Mouse (Mus musculus): ENCODE data around the gene Cd19. TPM values are rescaled to one million over a fixed set of nuclear protein-coding genes. Genes with fewer than 3 reads are reported as not detected.
"Not testable (repeated sequence)": the region's sequence is repeated elsewhere in the genome, so short reads cannot be mapped to it uniquely, and the experiment has no call there.

Cd19 gene
- total RNA-seq, 2 experiments from 2014 or later = 0.53 to 0.56 TPM

GRCm38 (mm10) chr7:126436851-126437250 lies 22.2 kb upstream of the Cd19 start:
- intact Hi-C loops (cut with DNase I) = loop anchor here (5.0 kb wide), 1 partner anchor 35 kb away; no protein-coding TSS in a partner anchor
- DNase-seq = peak; percentile 67 to 83

DNA sequence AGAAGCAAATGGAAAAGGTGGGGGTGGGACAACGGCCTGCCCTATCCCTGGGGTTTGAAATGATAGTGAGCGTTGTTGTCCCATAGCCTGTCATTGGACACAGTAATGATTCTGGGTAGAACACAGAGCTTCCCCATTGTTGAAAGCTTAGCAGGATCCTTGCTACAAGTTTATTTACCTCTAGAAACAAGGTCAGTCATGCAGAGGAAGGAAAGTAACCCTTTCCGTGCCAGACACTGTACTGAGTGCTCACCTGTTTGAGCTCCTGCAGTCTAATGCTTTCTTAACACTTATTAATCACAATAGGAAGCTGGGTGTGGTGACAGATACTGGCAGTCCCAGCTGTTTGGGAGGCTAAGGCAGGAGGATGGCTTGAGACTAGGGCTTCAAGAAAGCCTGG lies 21.1 kb upstream of the Cd19 start:
- intact Hi-C loops (cut with DNase I) = loop anchor here (5.0 kb wide), 1 partner anchor 36 kb away; no protein-coding TSS in a partner anchor
- no peak for DNase-seq

- intact Hi-C loops (cut with DNase I) = loop anchor here (5.0 kb wide), 1 partner anchor 38 kb away; no protein-coding TSS in a partner anchor
- DNase-seq = no peak
Observed at GRCm38 (mm10) chr7:126434726-126435125, 20.0 kb upstream of the Cd19 start.

- no peak for DNase-seq
- intact Hi-C loops (cut with DNase I) = no loop called here
Observed at GRCm38 (mm10) chr7:126430167-126430566, 15.5 kb upstream of the Cd19 start.

DNA sequence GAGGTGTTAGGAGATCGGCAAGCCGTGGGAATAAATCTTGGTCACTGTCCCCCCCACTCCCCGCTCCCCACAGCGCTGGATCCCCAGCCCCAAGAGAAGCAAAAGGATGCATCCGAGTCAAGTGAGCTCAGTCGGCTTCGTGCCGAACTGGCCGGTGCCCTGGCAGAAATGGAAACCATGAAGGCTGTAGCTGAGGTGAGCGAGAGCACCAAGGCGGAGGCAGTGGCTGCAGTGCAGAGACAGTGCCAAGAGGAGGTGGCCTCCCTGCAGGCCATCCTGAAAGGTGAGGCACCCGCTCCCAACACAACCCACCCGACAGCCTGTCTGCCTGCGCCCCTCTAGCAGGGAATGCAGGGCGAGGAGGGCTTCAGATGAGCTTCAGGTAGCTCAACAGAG lies 14.8 kb upstream of the Cd19 start:
- no peak for DNase-seq
- intact Hi-C loops (cut with DNase I) = loop anchor here (2.0 kb wide), 1 partner anchor 31 kb away; no protein-coding TSS in a partner anchor

DNA sequence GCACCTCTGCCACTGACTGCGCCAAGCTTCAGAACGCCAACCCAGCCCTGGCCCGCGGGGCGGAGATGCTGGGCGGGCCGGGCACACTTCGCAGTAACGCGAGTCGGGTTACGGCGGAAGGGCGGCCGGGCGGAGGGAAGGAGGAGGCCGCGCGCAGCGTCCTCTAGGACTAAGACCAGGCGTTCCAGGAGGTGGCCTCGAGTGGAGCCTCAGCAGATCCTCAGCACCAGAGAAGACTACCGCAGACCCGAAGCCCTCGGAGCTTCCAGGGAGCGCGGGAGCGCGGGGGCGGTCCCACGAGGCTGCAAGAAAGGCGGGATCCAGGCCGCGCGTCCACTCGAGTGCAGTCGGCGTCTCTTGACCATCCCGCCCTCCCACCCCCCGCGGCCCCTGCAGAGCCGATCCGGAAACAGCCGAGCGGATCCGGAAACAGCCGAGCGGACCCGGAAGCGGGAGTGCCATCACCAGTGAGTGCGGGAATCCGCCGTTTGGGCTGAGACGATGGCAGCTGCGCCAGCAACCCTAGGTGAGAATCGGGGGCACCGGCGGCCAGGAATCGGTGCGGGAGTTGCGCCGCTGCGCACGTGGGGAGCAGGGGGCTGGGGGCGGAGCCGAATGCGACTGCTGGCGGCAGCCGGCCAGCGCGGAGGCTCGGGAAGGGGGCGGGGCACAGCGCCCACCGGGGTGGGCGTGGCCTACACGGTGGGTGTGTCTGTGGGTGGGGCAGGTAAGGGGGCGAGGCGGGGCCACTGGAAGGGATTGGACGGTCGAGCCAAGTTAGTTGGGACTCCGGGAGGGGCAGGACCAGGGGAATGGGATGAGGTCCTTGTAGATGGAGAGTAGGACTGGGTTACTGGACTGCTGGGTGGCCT lies 14.2 kb upstream of the Cd19 start, which contains the start of gene Rabep2:
Gene Rabep2, plus strand, starts transcription at position 129 of the 872 bp plus-strand sequence.
- peak; percentile 97 to 98 for DNase-seq
- intact Hi-C loops (cut with DNase I) = loop anchor here (2.0 kb wide), 1 partner anchor 30 kb away; no protein-coding TSS in a partner anchor

DNA sequence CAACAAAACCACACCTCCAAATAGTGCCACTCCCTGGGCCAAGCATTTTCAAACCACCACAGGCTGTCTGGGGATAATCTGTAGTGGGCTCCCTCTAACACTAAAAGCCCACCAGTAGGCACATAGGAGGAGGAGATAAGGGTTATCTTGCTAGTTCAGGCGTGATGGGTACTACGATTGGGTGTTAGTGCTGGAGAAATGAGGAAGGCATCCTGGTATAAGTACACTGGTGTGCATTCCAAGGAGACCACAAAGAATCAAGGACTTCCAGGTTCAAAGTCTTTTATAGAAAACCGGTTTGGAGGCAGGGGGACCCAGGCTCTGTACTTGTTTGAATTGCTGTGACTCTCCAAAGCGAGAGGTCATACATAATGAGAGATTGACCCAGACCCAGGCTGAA lies 13.5 kb upstream of the Cd19 start:
- intact Hi-C loops (cut with DNase I) = loop anchor here (2.0 kb wide), 1 partner anchor 29 kb away; no protein-coding TSS in a partner anchor
- DNase-seq = no peak

DNA sequence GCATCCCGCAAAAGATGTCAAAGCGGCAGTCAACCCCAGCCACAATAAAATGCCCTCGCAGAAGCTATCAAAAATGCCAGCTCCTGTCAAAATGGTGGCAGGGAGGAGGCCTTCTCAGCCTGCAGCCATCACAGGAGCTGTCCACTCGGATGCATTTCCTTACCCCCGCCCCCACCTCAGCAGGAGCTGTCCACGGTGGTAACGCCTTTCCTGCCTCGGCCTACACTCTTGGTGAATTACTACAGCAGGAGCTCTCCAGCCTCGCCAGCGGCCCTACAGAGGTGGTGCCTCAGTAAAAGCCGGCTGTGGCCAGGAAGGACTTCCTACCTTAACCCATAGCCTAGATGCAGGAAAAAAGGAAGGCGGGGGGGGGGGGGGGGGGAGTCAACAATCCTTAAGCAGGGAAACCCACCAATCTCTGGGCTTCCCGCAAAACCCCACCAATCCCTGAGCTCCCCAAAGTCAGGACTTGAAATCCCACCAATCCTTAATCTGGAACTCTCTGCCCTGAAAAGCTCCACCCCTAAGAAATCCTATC lies 12.7 kb upstream of the Cd19 start:
- DNase-seq = no peak
- intact Hi-C loops (cut with DNase I) = no loop called here

DNA sequence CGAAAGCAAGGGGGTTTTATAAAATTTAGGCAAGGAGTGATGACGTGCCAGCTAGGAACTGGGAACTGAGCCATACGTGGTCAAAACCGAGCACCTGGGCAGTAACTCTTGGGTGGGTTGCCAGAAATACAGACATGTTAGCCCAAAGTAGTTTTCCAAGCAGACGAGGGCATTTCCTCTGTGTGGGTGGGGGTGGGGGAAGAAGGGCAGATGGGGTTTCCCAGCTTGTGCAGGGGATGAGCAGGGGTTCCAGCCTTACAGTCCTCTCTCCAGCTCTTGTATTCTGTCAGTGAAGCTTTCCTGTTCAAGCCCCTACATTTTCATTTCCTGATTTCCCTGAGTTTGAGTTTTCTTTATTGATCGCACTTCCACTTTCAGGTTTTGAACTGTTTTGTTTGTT lies 9.5 kb upstream of the Cd19 start:
- DNase-seq = no peak
- intact Hi-C loops (cut with DNase I) = no loop called here

DNA sequence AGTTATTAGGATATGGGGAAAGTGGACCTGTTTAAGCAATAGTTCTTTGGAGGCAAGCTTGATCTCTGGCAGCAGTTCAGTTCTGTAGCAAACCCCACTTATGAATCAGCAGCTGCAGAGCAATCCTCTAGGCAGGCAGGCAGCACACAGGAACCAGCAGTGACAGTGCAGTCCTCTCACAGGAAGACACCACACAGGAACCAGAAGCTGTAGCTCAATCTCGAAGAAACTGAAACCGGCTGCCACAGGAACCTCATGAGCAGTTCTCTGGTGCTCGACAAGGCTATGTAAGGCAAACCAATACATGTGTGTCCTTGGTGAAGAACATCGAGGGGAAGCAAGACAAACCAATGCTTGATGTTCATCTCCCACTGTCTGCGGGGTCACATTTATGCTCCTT lies 7.1 kb upstream of the Cd19 start:
- intact Hi-C loops (cut with DNase I) = no loop called here
- no peak for DNase-seq

DNA sequence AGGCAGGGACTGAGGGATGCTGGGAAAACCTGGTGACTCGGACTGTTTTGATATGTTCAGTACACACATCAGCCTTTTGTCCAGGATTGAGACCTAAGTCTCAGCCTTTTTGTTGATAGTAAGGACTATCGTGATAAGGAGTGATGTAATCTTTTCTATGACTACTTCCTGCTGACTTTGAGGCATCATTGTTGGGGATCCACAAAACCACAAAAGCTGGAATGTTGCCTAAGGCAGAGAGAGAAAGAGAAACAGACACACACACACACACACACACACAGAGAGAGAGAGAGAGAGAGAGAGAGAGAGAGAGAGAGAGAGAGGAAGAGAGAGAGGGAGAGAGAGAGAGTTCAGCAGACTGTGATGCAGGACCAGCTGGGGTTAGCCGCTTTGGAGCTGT lies 3.8 kb upstream of the Cd19 start:
- intact Hi-C loops (cut with DNase I) = no loop called here

GRCm38 (mm10) chr7:126417606-126418005 lies 2.9 kb upstream of the Cd19 start:
- intact Hi-C loops (cut with DNase I) = no loop called here
- DNase-seq = no peak

More for the DNA sequence above, 3.8 kb upstream of the Cd19 start:
- DNase-seq = no peak

- intact Hi-C loops (cut with DNase I) = no loop called here
- DNase-seq = no peak
Observed at GRCm38 (mm10) chr7:126417045-126417444, 2.4 kb upstream of the Cd19 start.

DNA sequence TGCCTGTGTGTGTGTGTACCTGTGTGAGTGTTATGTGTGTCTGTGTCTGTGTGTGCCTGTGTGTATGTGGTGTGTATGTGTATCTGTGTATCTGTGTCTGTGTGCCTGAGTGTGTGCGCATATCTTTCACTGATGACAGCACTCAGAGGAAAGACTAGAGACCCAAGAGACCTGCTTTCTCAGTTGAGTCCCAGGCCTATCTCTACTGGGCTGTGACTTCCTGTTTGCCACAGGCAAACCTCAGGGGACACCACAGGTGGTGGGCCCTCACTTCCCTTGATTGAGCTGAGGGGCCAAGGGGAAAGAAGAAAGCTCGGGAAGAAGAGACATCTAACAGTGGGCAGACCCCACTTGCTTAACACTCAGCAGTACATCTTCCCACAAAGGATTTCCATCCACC lies 1.9 kb upstream of the Cd19 start:
- no peak for DNase-seq
- intact Hi-C loops (cut with DNase I) = no loop called here

DNA sequence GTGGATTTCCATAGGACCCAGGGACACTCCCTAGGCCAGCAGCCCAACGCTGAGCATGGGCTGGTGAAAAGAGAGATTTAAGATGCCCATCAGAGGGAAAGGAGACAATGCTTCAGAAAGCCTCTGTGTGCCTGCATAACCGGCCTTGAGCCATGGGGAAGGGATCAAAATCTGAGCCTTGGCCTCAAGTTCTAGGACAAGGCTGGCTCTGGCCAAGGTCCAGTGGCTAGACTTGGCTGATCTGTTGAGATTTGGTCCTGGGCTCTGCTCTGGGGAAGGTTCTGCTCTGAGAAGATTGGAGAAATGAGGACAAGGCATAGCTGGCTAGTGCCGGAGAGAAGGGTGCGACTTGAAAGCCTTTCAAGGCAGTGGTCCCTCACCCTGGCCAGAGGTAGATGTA lies 3.6 kb downstream of the Cd19 start:
- no peak for DNase-seq
- intact Hi-C loops (cut with DNase I) = no loop called here

DNA sequence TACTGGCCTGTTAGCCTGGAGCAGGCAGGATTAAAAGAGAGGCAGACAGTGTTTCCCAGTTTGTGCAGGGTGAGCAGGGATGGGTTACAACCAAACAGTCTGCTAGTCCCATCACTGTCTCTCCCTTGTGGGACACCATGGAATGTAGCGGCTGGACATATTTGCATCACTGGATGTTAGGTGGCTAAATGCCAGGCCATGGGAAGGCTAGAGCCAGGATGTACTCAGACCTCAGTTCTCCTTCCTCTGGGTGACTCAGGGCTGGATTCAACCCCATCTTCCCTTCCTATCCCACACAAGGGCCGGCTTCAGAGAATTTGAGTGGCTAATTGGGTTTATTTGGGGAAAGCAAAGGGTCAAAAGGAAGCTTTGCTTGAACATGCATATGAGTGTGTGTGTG lies 6.0 kb downstream of the Cd19 start:
- intact Hi-C loops (cut with DNase I) = no loop called here
- DNase-seq = no peak

DNA sequence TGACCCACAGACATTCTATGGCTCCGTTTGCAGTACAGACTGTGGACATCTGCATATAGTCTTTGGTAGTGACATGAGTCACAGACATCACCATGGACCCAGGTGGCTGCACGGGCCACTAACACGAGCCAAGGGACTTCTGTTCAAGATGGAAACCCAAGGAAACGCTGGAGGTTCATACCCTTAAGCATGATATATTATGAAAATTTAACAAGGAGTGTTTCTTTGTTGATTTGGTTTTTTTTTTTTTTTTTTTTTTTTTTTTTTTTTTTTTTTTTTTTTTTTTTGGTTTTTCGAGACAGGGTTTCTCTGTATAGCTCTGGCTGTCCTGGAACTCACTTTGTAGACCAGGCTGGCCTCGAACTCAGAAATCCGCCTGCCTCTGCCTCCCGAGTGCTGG lies 12.2 kb downstream of the Cd19 start:
- DNase-seq; intact Hi-C loops (cut with DNase I): not testable (repeated sequence)

GRCm38 (mm10) chr7:126399548-126399947 lies 15.1 kb downstream of the Cd19 start:
- intact Hi-C loops (cut with DNase I) = loop anchor here (1.0 to 5.0 kb wide), 3 partner anchors 29 to 129 kb away; partner anchors contain the start of gene Rabep2
- peak; percentile 84 to 91 for DNase-seq

- no peak for DNase-seq
- intact Hi-C loops (cut with DNase I) = loop anchor here (2.0 to 5.0 kb wide), 2 partner anchors 31 to 69 kb away; partner anchors contain the start of gene Rabep2
Observed at GRCm38 (mm10) chr7:126397822-126398221, 16.9 kb downstream of the Cd19 start.

GRCm38 (mm10) chr7:126397221-126397620 lies 17.5 kb downstream of the Cd19 start:
- intact Hi-C loops (cut with DNase I) = loop anchor here (5.0 kb wide), 1 partner anchor 70 kb away; no protein-coding TSS in a partner anchor
- DNase-seq = no peak
